Mouse (Mus musculus): ENCODE measurements around the gene Htra1. TPM values are rescaled to one million over a fixed set of nuclear protein-coding genes. Genes with fewer than 3 reads are reported as not detected.

Gene Htra1
- polyA plus RNA-seq, 1 experiment: 231 TPM

DNA sequence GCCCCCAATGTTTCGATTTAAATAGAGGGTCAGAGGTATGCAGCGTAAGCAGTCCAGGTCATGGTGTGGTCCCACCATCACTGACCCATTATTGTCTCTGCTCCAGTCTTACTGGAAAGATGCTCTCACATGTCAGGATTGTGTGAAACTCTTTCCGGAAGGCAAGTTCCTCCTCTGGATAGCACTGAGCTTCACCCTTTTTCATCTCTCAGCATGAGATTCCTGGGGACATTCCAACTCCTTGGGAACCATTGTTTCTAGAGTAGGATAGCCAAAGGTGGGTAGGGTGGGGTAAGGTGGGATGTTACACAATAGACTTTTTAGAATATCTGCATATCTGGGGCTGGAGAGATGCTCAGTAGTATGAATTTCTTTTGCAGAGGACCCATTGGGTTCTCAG lies 9.8 kb downstream of the Htra1 start:
- TF ChIP-seq POLR2A (IDR thresholded peaks at IDR 0.05; ENCODE audit: borderline replicate concordance, insufficient read depth, low read length) (no peak), CTCF (IDR thresholded peaks at IDR 0.05; ENCODE audit: borderline replicate concordance, insufficient read depth, low read depth, low read length) (no peak)
- H3K4me1 ChIP-seq (ENCODE audit: control insufficient read depth, insufficient read depth, low read length): peaks cover 4% of the 10 kb centered on the region
- no peak overlapping the region for H3K4me3 ChIP-seq (replicated peaks; ENCODE audit: insufficient read depth, low read depth, low read length)
- H3K27ac ChIP-seq (ENCODE audit: insufficient read depth, low read length): no peak overlapping the region
- H3K27me3 ChIP-seq (ENCODE audit: control insufficient read depth, insufficient read depth, low read length): no peaks in the 10 kb centered on the region
- DNase-seq: no peak
- 94% methylated on average over 3 of the region's 3 CpGs for WGBS

DNA sequence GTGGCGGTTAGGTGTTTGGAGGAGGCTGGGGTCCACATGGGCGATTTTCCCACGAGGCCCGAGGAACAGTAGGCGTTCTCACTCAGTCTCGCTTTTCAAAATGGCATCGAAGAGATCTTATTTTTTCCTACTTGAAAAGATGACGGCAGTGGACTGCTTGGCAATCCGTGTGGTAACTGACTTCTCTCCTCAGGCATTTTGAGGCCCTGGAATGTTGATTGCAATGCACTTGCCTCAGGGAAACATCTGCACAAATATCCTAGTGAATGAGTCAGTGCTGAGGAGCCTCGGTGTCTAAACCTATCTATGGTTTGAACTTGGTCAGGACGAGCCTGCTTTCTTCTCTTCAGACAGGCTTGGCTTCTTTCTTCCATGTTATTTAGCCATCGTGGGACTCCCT lies 10.4 kb downstream of the Htra1 start:
- Histone ChIP-seq H3K27ac (ENCODE audit: insufficient read depth, low read length) (no peak overlapping the region), H3K4me3 (replicated peaks; ENCODE audit: insufficient read depth, low read depth, low read length) (no peak overlapping the region), H3K27me3 (ENCODE audit: control insufficient read depth, insufficient read depth, low read length) (no peaks in the 10 kb centered on the region), H3K4me1 (ENCODE audit: control insufficient read depth, insufficient read depth, low read length) (peaks cover 4% of the 10 kb centered on the region)
- no peak for TF ChIP-seq CTCF (IDR thresholded peaks at IDR 0.05; ENCODE audit: borderline replicate concordance, insufficient read depth, low read depth, low read length)
- no peak for TF ChIP-seq POLR2A (IDR thresholded peaks at IDR 0.05; ENCODE audit: borderline replicate concordance, insufficient read depth, low read length)
- no peak for DNase-seq
- 96% methylated on average over 12 of the region's 12 CpGs for WGBS

DNA sequence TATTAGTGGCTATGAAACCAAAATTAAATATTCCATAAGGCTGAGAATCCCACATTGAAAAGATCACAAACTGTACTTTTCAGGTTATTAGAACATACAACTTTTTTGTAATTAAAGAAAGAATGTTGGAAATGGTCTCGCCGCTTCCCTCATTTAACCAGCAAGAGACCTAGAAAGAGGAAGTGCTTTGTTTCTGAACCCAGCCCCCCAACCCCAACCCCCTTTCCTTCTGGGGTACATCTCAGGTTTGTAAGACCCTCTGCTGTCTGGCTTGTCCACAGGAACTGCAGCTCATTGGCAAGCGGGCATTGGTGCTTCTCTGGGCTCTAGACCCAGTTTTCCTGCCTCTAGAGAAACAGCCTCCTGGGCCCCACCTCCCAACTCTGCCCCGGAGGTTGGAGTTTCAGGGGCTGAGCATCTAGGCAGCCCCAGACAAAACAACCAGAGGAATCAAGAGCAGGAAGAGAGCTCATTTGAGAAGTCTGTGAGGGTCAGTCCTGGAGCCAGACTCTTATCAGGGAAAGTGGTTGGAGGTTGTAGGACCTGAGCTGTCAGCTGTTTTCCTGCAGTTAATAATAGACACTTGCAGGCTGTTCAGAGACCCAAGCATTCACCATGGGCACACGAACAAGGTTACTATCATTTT lies 12.8 kb downstream of the Htra1 start:
- 55% methylated on average over 5 of the region's 5 CpGs for WGBS
- peak in 1 of 2 experiments; percentile 31 for DNase-seq
- H3K4me3 ChIP-seq (replicated peaks; ENCODE audit: insufficient read depth, low read depth, low read length): no peak overlapping the region
- H3K27ac ChIP-seq (ENCODE audit: insufficient read depth, low read length): no peak overlapping the region
- TF ChIP-seq POLR2A (IDR thresholded peaks at IDR 0.05; ENCODE audit: borderline replicate concordance, insufficient read depth, low read length) (no peak), CTCF (IDR thresholded peaks at IDR 0.05; ENCODE audit: borderline replicate concordance, insufficient read depth, low read depth, low read length) (no peak)
- H3K27me3 ChIP-seq (ENCODE audit: control insufficient read depth, insufficient read depth, low read length): no peaks in the 10 kb centered on the region
- H3K4me1 ChIP-seq (ENCODE audit: control insufficient read depth, insufficient read depth, low read length): peaks cover 7% of the 10 kb centered on the region; the same call in 1 of the 2 replicates

GRCm38 (mm10) chr7:130949331-130949751 lies 13.4 kb downstream of the Htra1 start:
- Histone ChIP-seq H3K4me3 (replicated peaks; ENCODE audit: insufficient read depth, low read depth, low read length) (no peak overlapping the region), H3K27me3 (ENCODE audit: control insufficient read depth, insufficient read depth, low read length) (no peaks in the 10 kb centered on the region), H3K27ac (ENCODE audit: insufficient read depth, low read length) (no peak overlapping the region), H3K4me1 (ENCODE audit: control insufficient read depth, insufficient read depth, low read length) (peaks cover 7% of the 10 kb centered on the region; the same call in 1 of the 2 replicates)
- WGBS: 5% methylated on average over 8 of the region's 8 CpGs
- peak; percentile 71 to 82 for DNase-seq
- TF ChIP-seq POLR2A (IDR thresholded peaks at IDR 0.05; ENCODE audit: borderline replicate concordance, insufficient read depth, low read length) (no peak), CTCF (IDR thresholded peaks at IDR 0.05; ENCODE audit: borderline replicate concordance, insufficient read depth, low read depth, low read length) (no peak)

GRCm38 (mm10) chr7:130950482-130950881 lies 14.6 kb downstream of the Htra1 start:
- 95% methylated on average over 7 of the region's 7 CpGs for WGBS
- no peak for DNase-seq
- Histone ChIP-seq H3K4me1 (ENCODE audit: control insufficient read depth, insufficient read depth, low read length) (peaks cover 7% of the 10 kb centered on the region), H3K4me3 (replicated peaks; ENCODE audit: insufficient read depth, low read depth, low read length) (no peak overlapping the region), H3K27me3 (ENCODE audit: control insufficient read depth, insufficient read depth, low read length) (no peaks in the 10 kb centered on the region), H3K27ac (ENCODE audit: insufficient read depth, low read length) (no peak overlapping the region)
- TF ChIP-seq CTCF (IDR thresholded peaks at IDR 0.05; ENCODE audit: borderline replicate concordance, insufficient read depth, low read depth, low read length) (no peak), POLR2A (IDR thresholded peaks at IDR 0.05; ENCODE audit: borderline replicate concordance, insufficient read depth, low read length) (no peak)

DNA sequence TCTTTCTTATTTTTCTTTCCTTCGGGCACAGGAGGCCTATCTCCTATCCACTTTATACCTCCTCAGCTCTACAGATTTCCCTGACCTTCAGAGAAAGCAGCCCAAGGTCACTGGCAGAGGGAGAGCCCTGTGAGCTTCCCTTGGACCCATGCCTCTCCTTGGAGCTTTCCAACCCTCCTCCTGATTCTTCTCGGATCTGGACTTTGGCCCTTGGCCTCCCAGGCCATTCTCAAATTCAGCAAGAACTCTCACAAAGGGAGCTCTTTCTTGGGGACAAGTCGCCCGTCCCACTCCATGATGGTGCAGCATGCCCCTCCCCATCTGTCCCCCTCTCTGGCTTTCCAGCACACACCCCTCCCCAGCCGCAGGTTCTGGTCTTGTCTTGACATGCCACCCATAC lies 15.1 kb downstream of the Htra1 start:
- Histone ChIP-seq H3K4me3 (replicated peaks; ENCODE audit: insufficient read depth, low read depth, low read length) (no peak overlapping the region), H3K4me1 (ENCODE audit: control insufficient read depth, insufficient read depth, low read length) (peaks cover 7% of the 10 kb centered on the region), H3K27ac (ENCODE audit: insufficient read depth, low read length) (no peak overlapping the region), H3K27me3 (ENCODE audit: control insufficient read depth, insufficient read depth, low read length) (no peaks in the 10 kb centered on the region)
- DNase-seq: peak in 1 of 2 experiments; percentile 49
- WGBS: 86% methylated on average over 5 of the region's 5 CpGs
- TF ChIP-seq POLR2A (IDR thresholded peaks at IDR 0.05; ENCODE audit: borderline replicate concordance, insufficient read depth, low read length): no peak
- TF ChIP-seq CTCF (IDR thresholded peaks at IDR 0.05; ENCODE audit: borderline replicate concordance, insufficient read depth, low read depth, low read length): no peak

DNA sequence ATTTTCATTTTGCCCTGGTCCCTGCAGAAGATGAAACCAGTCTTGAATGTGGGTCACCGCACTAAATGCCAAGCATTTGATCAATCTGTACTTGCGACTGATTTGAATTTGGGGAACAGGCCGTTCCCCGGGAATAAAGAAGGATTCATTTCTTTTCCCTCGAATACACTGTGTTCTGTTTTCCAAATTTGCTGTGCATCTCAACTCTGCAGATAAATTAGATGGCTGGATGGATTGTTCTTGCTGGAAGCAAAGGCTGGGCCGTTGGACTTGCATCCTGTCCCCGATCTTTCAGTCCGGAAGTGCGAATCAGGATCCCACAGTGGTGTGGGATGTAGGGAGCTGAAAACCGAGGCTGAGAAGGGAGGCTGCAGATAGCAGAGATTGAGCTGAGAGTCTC lies 17.5 kb downstream of the Htra1 start:
- TF ChIP-seq POLR2A (IDR thresholded peaks at IDR 0.05; ENCODE audit: borderline replicate concordance, insufficient read depth, low read length) (no peak), CTCF (IDR thresholded peaks at IDR 0.05; ENCODE audit: borderline replicate concordance, insufficient read depth, low read depth, low read length) (no peak)
- DNase-seq: peak in 1 of 2 experiments; percentile 40
- H3K27ac ChIP-seq (ENCODE audit: insufficient read depth, low read length): no peak overlapping the region; the same call in 1 of the 2 replicates

GRCm38 (mm10) chr7:130954177-130954601 lies 18.3 kb downstream of the Htra1 start:
- 44% methylated on average over 10 of the region's 10 CpGs for WGBS

More for the DNA sequence above, 17.5 kb downstream of the Htra1 start:
- no peak overlapping the region for H3K4me3 ChIP-seq (replicated peaks; ENCODE audit: insufficient read depth, low read depth, low read length)
- H3K4me1 ChIP-seq (ENCODE audit: control insufficient read depth, insufficient read depth, low read length): peaks cover 7% of the 10 kb centered on the region
- H3K27me3 ChIP-seq (ENCODE audit: control insufficient read depth, insufficient read depth, low read length): no peaks in the 10 kb centered on the region
- WGBS: 83% methylated on average over 10 of the region's 10 CpGs

More at GRCm38 (mm10) chr7:130954177-130954601, 18.3 kb downstream of the Htra1 start:
- Histone ChIP-seq H3K27me3 (ENCODE audit: control insufficient read depth, insufficient read depth, low read length) (no peaks in the 10 kb centered on the region), H3K27ac (ENCODE audit: insufficient read depth, low read length) (no peak overlapping the region), H3K4me1 (ENCODE audit: control insufficient read depth, insufficient read depth, low read length) (peaks cover 6% of the 10 kb centered on the region), H3K4me3 (replicated peaks; ENCODE audit: insufficient read depth, low read depth, low read length) (no peak overlapping the region)
- DNase-seq: peak; percentile 53 to 72
- no peak for TF ChIP-seq CTCF (IDR thresholded peaks at IDR 0.05; ENCODE audit: borderline replicate concordance, insufficient read depth, low read depth, low read length)

All from cerebellum, adult 2 months (tissue).